Mouse (Mus musculus) MEL (cell line): ENCODE results near the gene Fam57b. TPM values are rescaled to one million over a fixed set of nuclear protein-coding genes. Genes with fewer than 3 reads are reported as not detected.

Source experiments
- DNase-seq: peaks from one replicate; pipeline ENCODE4 v3.0.0; 2011; ENCODE audit warnings: low read depth, low spot score
- H3K27ac ChIP-seq: 2 replicates; pipeline ENCODE4 v1.5.1; 2012; ENCODE audit warnings: low read depth, mild to moderate bottlenecking, control low read depth, low read length, moderate library complexity; ENCODE audit not compliant: control insufficient read depth
- H3K27me3 ChIP-seq, 2 experiments: fragments of 150-350 bp in 1 of 2; sonication (generic) in 1 of 2; 2 replicates each; pipeline ENCODE4 v1.6.1; 2012; ENCODE audit warnings: low read length in 2 of 2, mild to moderate bottlenecking in 2 of 2, improper control_type of control experiment in 1 of 2, moderate library complexity in 1 of 2; ENCODE audit not compliant: insufficient read depth in 2 of 2, control insufficient read depth in 1 of 2
- H3K36me3 ChIP-seq, 2 experiments: 2 replicates each; pipeline ENCODE4 v1.6.1; 2012 to 2014; ENCODE audit warnings: low read length in 2 of 2, improper control_type of control experiment in 1 of 2, inconsistent platforms in 1 of 2, mild to moderate bottlenecking in 1 of 2; ENCODE audit not compliant: insufficient read depth in 2 of 2, control insufficient read depth in 1 of 2
- H3K4me1 ChIP-seq, 2 experiments: fragments of 150-350 bp in 1 of 2; sonication (generic) in 1 of 2; 2 replicates each; pipeline ENCODE4 v1.6.1; 2012; ENCODE audit warnings: low read length in 2 of 2, improper control_type of control experiment in 1 of 2, mild to moderate bottlenecking in 1 of 2; ENCODE audit not compliant: insufficient read depth in 2 of 2, control insufficient read depth in 1 of 2
- H3K4me3 ChIP-seq, 2 experiments: fragments of 150-350 bp in 1 of 2; sonication (generic) in 1 of 2; 2 replicates each; pipeline ENCODE4 v1.5.1; 2012; ENCODE audit warnings: low read depth in 2 of 2, low read length in 2 of 2, mild to moderate bottlenecking in 2 of 2, moderate library complexity in 2 of 2, control low read depth in 1 of 2, improper control_type of control experiment in 1 of 2; ENCODE audit not compliant: control insufficient read depth in 1 of 2, insufficient read depth in 1 of 2
- H3K79me2 ChIP-seq: 2 replicates; pipeline ENCODE4 v1.6.1; 2012; ENCODE audit warnings: mild to moderate bottlenecking, low read length, moderate library complexity; ENCODE audit not compliant: control insufficient read depth, poor library complexity, insufficient read depth
- H3K9ac ChIP-seq: 2 replicates; pipeline ENCODE4 v1.6.1; 2012; ENCODE audit warnings: low read depth, mild to moderate bottlenecking, control low read depth, low read length, moderate library complexity; ENCODE audit not compliant: control insufficient read depth, poor library complexity, severe bottlenecking
- H3K9me3 ChIP-seq: fragments of 150-350 bp; sonication (generic); replicated peaks from 2 replicates; pipeline ENCODE4 v1.6.1; 2012; ENCODE audit warnings: mild to moderate bottlenecking, low read length, improper control_type of control experiment, moderate library complexity; ENCODE audit not compliant: insufficient read depth
- CHD1 ChIP-seq: IDR thresholded peaks from 2 replicates; pipeline ENCODE4 v1.6.1; 2012; ENCODE audit warnings: low read depth, mild to moderate bottlenecking, inconsistent platforms, low read length, improper control_type of control experiment
- CHD2 ChIP-seq: IDR thresholded peaks from 2 replicates; pipeline ENCODE4 v1.6.1; 2011; ENCODE audit warnings: low read length, improper control_type of control experiment
- CTCF ChIP-seq, 3 experiments: IDR thresholded peaks in 2 of 3; conservative IDR thresholded peaks in 1 of 3; 2 replicates each; pipeline ENCODE4 v1.5.1; 2011 to 2012; ENCODE audit warnings: low read length in 3 of 3, low read depth in 2 of 3, mild to moderate bottlenecking in 2 of 3, improper control_type of control experiment in 1 of 3, inconsistent platforms in 1 of 3, mixed read lengths in 1 of 3, moderate library complexity in 1 of 3; ENCODE audit not compliant: control insufficient read depth in 1 of 3, insufficient read depth in 1 of 3, poor library complexity in 1 of 3, severe bottlenecking in 1 of 3
- E2F4 ChIP-seq: IDR thresholded peaks from 2 replicates; pipeline ENCODE4 v1.6.1; 2011; ENCODE audit warnings: low read depth, low read length, improper control_type of control experiment, borderline replicate concordance
- ELF1 ChIP-seq: IDR thresholded peaks from 2 replicates; pipeline ENCODE4 v1.6.1; 2014; ENCODE audit warnings: low read depth, mild to moderate bottlenecking, inconsistent platforms, low read length, improper control_type of control experiment, moderate library complexity
- EP300 ChIP-seq, 2 experiments: IDR thresholded peaks; 2 replicates each; pipeline ENCODE4 v1.6.1; 2011; ENCODE audit warnings: improper control_type of control experiment in 2 of 2, low read length in 2 of 2, low read depth in 1 of 2, mild to moderate bottlenecking in 1 of 2
- HCFC1 ChIP-seq: IDR thresholded peaks from 2 replicates; pipeline ENCODE4 v1.6.1; 2012; ENCODE audit warnings: low read depth, mild to moderate bottlenecking, inconsistent platforms, low read length, improper control_type of control experiment, moderate library complexity
- KAT2A ChIP-seq: conservative IDR thresholded peaks from 2 replicates; pipeline ENCODE4 v1.6.1; 2012; ENCODE audit warnings: low read depth, low read length, improper control_type of control experiment, inconsistent platforms
- MAFK ChIP-seq: IDR thresholded peaks from 2 replicates; pipeline ENCODE4 v1.6.1; 2011; ENCODE audit warnings: low read depth, mild to moderate bottlenecking, low read length, improper control_type of control experiment, borderline replicate concordance
- MAX ChIP-seq: IDR thresholded peaks from 2 replicates; pipeline ENCODE4 v1.6.1; 2011; ENCODE audit warnings: low read length, improper control_type of control experiment
- MEF2A ChIP-seq: IDR thresholded peaks from 2 replicates; pipeline ENCODE4 v1.6.1; 2014; ENCODE audit warnings: low read depth, mild to moderate bottlenecking, inconsistent platforms, low read length, improper control_type of control experiment; ENCODE audit not compliant: poor library complexity, insufficient replicate concordance, severe bottlenecking; ENCODE audit errors: extremely low read depth
- MXI1 ChIP-seq: IDR thresholded peaks from 2 replicates; pipeline ENCODE4 v1.6.1; 2011; ENCODE audit warnings: mild to moderate bottlenecking, low read depth, low read length, improper control_type of control experiment
- MYC ChIP-seq: IDR thresholded peaks from 2 replicates; pipeline ENCODE4 v1.6.1; 2011; ENCODE audit warnings: low read depth, mild to moderate bottlenecking, low read length, improper control_type of control experiment, moderate library complexity
- NELFE ChIP-seq: IDR thresholded peaks from 2 replicates; pipeline ENCODE4 v1.6.1; 2011; ENCODE audit warnings: low read depth, low read length, improper control_type of control experiment
- NRF1 ChIP-seq: IDR thresholded peaks from 2 replicates; pipeline ENCODE4 v1.6.1; 2014; ENCODE audit warnings: low read depth, mild to moderate bottlenecking, inconsistent platforms, low read length, improper control_type of control experiment, moderate library complexity; ENCODE audit not compliant: poor library complexity, insufficient read depth, severe bottlenecking
- POLR2AphosphoS2 ChIP-seq: IDR thresholded peaks from 2 replicates; pipeline ENCODE4 v1.6.1; 2011; ENCODE audit warnings: low read length, improper control_type of control experiment
- POLR2AphosphoS5 ChIP-seq: IDR thresholded peaks from 2 replicates; pipeline ENCODE4 v1.6.1; 2012; ENCODE audit warnings: low read depth, borderline replicate concordance, mild to moderate bottlenecking, inconsistent platforms, low read length, moderate library complexity, mixed read lengths
- RAD21 ChIP-seq: IDR thresholded peaks from 2 replicates; pipeline ENCODE4 v1.6.1; 2011; ENCODE audit warnings: mild to moderate bottlenecking, low read depth, low read length, improper control_type of control experiment
- RCOR1 ChIP-seq: IDR thresholded peaks from 2 replicates; pipeline ENCODE4 v1.6.1; 2012; ENCODE audit warnings: low read depth, mild to moderate bottlenecking, inconsistent platforms, low read length, improper control_type of control experiment
- SIN3A ChIP-seq: IDR thresholded peaks from 2 replicates; pipeline ENCODE4 v1.6.1; 2012; ENCODE audit warnings: low read length, improper control_type of control experiment, inconsistent platforms
- TAL1 ChIP-seq: IDR thresholded peaks from 2 replicates; pipeline ENCODE4 v1.6.1; 2012; ENCODE audit warnings: mild to moderate bottlenecking, inconsistent platforms, low read length, moderate library complexity, mixed read lengths
- TBP ChIP-seq: IDR thresholded peaks from 2 replicates; pipeline ENCODE4 v1.8.0; 2011; ENCODE audit warnings: low read depth, low read length, improper control_type of control experiment
- TCF12 ChIP-seq: IDR thresholded peaks from 2 replicates; pipeline ENCODE4 v1.6.1; 2014; ENCODE audit warnings: low read depth, mild to moderate bottlenecking, inconsistent platforms, low read length, improper control_type of control experiment, moderate library complexity
- USF1 ChIP-seq: IDR thresholded peaks from 2 replicates; pipeline ENCODE4 v1.6.1; 2014; ENCODE audit warnings: low read depth, mild to moderate bottlenecking, inconsistent platforms, low read length, improper control_type of control experiment, moderate library complexity
- ZC3H11A ChIP-seq: IDR thresholded peaks from 2 replicates; pipeline ENCODE4 v1.6.1; 2012; ENCODE audit warnings: low read depth, mild to moderate bottlenecking, inconsistent platforms, low read length, improper control_type of control experiment
- ZMIZ1 ChIP-seq: IDR thresholded peaks from 2 replicates; pipeline ENCODE4 v1.6.1; 2012; ENCODE audit warnings: low read depth, mild to moderate bottlenecking, inconsistent platforms, low read length, improper control_type of control experiment, moderate library complexity
- polyA plus RNA-seq, 2 experiments: library from polyadenylated mRNA; stranded (reverse) in 1 of 2; unstranded in 1 of 2; fragments of >175 nt in 1 of 2; fragments of >200 nt in 1 of 2; gene quantifications; 2 replicates each; pipeline versions ENCODE4 v1.2.1 to v1.2.4; 2012; ENCODE audit warnings: low replicate concordance in 2 of 2, low read depth in 1 of 2; ENCODE audit not compliant: insufficient read length in 2 of 2, insufficient read depth in 1 of 2, missing spikeins in 1 of 2
- total RNA-seq: library from RNA; depleted of rRNA; stranded (reverse); fragments of 300-350 nt; gene quantifications from 2 replicates; pipeline ENCODE4 v1.2.3, GENCODE M21; 2012

Fam57b gene
- total and polyA plus RNA-seq, 3 experiments: 0.50 to 1.7 TPM; not detected in 1

DNA sequence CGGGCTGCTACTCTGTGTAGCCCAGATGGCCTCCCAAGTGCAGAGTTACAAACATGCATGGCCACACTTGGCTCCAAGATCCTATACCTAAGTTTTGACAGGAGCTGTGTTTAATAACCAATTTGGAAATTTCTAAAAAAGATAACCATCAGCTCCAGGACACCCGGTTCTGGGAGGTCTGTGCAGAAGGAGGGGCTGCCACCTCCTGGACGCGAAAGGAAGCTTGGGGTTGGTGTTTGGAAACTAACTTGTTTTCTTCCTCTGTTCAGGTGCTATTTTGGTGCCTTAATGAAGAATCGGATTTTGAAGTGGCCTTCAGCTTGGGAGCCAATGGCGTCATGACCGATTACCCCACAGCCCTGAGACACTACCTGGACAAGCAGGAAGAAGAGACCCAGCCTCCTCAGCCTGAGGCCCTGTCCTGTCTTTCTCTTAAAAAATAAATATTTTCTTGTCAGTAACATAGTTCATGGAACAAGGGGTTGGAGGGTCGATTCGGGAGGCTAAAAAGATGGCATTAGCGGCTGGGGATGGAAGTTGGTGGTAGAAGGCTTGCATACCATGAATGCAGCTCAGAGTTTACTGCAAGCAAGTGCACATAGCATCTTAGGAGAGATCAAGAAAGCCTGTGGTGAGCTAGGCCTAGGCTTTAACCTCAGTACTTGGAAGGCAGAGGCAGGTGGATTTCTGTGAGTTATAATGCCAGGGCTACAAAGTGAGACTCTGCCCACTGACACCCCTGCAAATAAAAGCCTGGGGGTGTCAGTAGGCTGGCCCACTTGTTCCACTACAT, 22.1 kb upstream of the Fam57b start:
- TF ChIP-seq ZC3H11A: no peak
- TF ChIP-seq CTCF (IDR thresholded peaks at IDR 0.05 in 2 of 3, conservative IDR thresholded peaks at IDR 0.05 in 1 of 3; ENCODE audit: control insufficient read depth in 1 of 3, insufficient read depth in 1 of 3, low read depth in 2 of 3, low read length in 3 of 3, poor library complexity in 1 of 3, severe bottlenecking in 1 of 3): peak in 2 of 3 experiments; percentile 14 to 23; a peak in 2 of 6 replicates
- peaks cover 7 to 26% of the 10 kb centered on the region in 2 experiments for H3K4me1 ChIP-seq
- no peak overlapping the region for H3K4me3 ChIP-seq
- H3K27ac ChIP-seq: no peak overlapping the region
- H3K36me3 ChIP-seq: peaks cover 0 to 19% of the 10 kb centered on the region in 2 experiments; a peak in 2 of 4 replicates
- H3K9ac ChIP-seq: no peak overlapping the region
- H3K79me2 ChIP-seq: no peaks in the 10 kb centered on the region; the same call in 1 of the 2 replicates
- no peaks in the 10 kb centered on the region for H3K27me3 ChIP-seq
- DNase-seq: no peak
- no peaks in the 10 kb centered on the region for H3K9me3 ChIP-seq

DNA sequence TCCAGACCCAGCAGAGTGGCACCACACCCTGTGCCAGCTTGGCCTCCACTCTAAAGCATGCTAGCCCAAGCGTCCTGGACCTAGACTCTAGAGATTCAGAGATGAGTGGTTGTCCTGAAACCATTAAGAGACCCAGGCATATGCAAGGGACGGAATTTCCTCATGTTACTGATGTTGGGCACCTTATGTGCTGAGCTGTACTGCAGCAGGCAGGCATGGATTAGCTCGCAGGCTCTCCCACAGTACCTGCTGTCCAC, 21.6 kb upstream of the Fam57b start:
- Histone ChIP-seq H3K4me3 (no peak overlapping the region), H3K27ac (no peak overlapping the region), H3K9me3 (no peaks in the 10 kb centered on the region), H3K79me2 (no peaks in the 10 kb centered on the region; the same call in 1 of the 2 replicates), H3K36me3 (peaks cover 0 to 17% of the 10 kb centered on the region in 2 experiments; a peak in 2 of 4 replicates), H3K9ac (peak overlapping the region; percentile 29; the same call in 1 of the 2 replicates), H3K4me1 (peaks cover 7 to 24% of the 10 kb centered on the region in 2 experiments), H3K27me3 (no peaks in the 10 kb centered on the region)
- no peak for TF ChIP-seq CHD2
- no peak for TF ChIP-seq EP300 (IDR thresholded peaks at IDR 0.05; ENCODE audit: low read depth in 1 of 2, low read length in 2 of 2)
- TF ChIP-seq POLR2AphosphoS5: no peak
- TF ChIP-seq MEF2A: no peak
- no peak for TF ChIP-seq TBP
- no peak for TF ChIP-seq E2F4
- no peak for TF ChIP-seq ZMIZ1
- no peak for TF ChIP-seq KAT2A
- no peak for TF ChIP-seq TAL1
- no peak for TF ChIP-seq ELF1
- no peak for TF ChIP-seq POLR2AphosphoS2
- TF ChIP-seq MYC: no peak
- no peak for TF ChIP-seq ZC3H11A
- DNase-seq: no peak

DNA sequence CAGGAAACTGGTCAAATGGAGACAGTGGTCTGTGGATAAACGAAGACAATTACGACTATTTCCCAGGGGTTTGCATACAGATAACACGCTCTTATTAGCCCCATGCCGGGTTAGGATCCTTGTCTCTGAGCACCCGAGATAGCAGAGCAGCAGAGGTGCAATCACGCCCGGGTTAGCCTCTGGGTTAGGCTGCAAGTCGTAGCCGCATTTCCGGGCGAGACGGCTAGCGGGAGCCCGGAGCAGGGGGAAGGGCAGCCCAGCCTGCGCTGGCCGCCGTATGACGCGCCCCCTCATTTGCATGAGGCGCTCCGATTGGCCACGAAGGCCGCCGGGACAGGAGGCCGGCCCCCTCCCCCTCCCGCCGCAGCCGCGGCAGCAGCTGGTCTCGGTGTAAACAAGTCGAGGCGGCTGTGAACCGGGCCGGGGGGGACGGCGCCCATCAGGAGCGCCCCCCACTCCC, 20.8 kb upstream of the Fam57b start, which contains the start of gene Ypel3:
Gene Ypel3 (plus strand): TSS at position 358 of the 460 bp plus-strand sequence.
- H3K27me3 ChIP-seq: no peaks in the 10 kb centered on the region
- H3K9me3 ChIP-seq: no peaks in the 10 kb centered on the region
- peak within 1 kb of the TSS; percentile 61 for H3K9ac ChIP-seq
- peak within 1 kb of the TSS; percentile 60 for H3K27ac ChIP-seq
- DNase-seq: peak; percentile 95
- no peaks in the 10 kb centered on the region; the same call in 1 of the 2 replicates for H3K79me2 ChIP-seq
- H3K4me1 ChIP-seq: peaks cover 7 to 24% of the 10 kb centered on the region in 2 experiments
- H3K36me3 ChIP-seq: peaks cover 0 to 14% of the 10 kb centered on the region in 2 experiments; a peak in 2 of 4 replicates
- H3K4me3 ChIP-seq: peak within 1 kb of the TSS; percentile 45 to 54
- TF ChIP-seq TAL1 (peak; percentile 50), CHD2 (peak; percentile 78), MAX (peak; percentile 63), CHD1 (no peak), NRF1 (peak; percentile 51), TBP (no peak), HCFC1 (peak; percentile 79), RCOR1 (peak; percentile 91), RAD21 (no peak), MAFK (no peak), NELFE (peak; percentile 43; the same call in 1 of the 2 replicates), USF1 (no peak), TCF12 (peak; percentile 64), MXI1 (peak; percentile 80), SIN3A (peak; percentile 90)
